Mouse (Mus musculus) erythroblast, embryonic 14.5 days (primary cell): ENCODE measurements around the gene Tmem131l.

Experiments used
- GATA1 ChIP-seq: IDR thresholded peaks from 2 replicates; pipeline ENCODE4 v1.6.1; 2012; ENCODE audit warnings: low read length, inconsistent platforms, mixed read lengths
- TAL1 ChIP-seq: IDR thresholded peaks from 3 replicates; pipeline ENCODE4 v1.6.1; 2012; ENCODE audit warnings: low read length, inconsistent platforms, mixed read lengths

- no peak for TF ChIP-seq GATA1
- TF ChIP-seq TAL1: no peak
Observed at GRCm38 (mm10) chr3:83976161-83976560, 63.8 kb downstream of the Tmem131l start.
